Mouse (Mus musculus): ENCODE data around the gene Inha. TPM values are rescaled to one million over a fixed set of nuclear protein-coding genes. Genes with fewer than 3 reads are reported as not detected.

Gene Inha
- total RNA-seq (2021) = 10 to 100 TPM; 71.4 to 80.6 TPM
- long read RNA-seq, experiment 1, transcript Inha-201 (2 exons, 1,475 nt) = major isoform, 85 of 118 reads
- long read RNA-seq, experiment 1, partial matches to known transcripts = 0 of 118 reads
- long read RNA-seq, experiment 1, other reads (novel, unspliced or antisense) = 33 of 118 reads
- long read RNA-seq, experiment 2, transcript Inha-201 (2 exons, 1,475 nt) = major isoform, 119 of 167 reads
- long read RNA-seq, experiment 2, partial matches to known transcripts = 1 of 167 reads
- long read RNA-seq, experiment 2, other reads (novel, unspliced or antisense) = 47 of 167 reads

- DNase-seq (ENCODE audit: low spot score in 2 of 2) = no peak
Observed at GRCm38 (mm10) chr1:75507006-75507405, at the start of gene Inha. Inha (plus strand) TSS chr1:75507077.

GRCm38 (mm10) chr1:75457710-75458024, 49.2 kb upstream of the Inha start:
- no peak for DNase-seq (ENCODE audit: low spot score in 2 of 2)

- no peak for DNase-seq (ENCODE audit: low spot score in 2 of 2)
Observed at GRCm38 (mm10) chr1:75458025-75458788, 48.7 kb upstream of the Inha start.

- no peak for DNase-seq (ENCODE audit: low spot score in 2 of 2)
Observed at GRCm38 (mm10) chr1:75458789-75459684, 47.8 kb upstream of the Inha start.

- no peak for DNase-seq (ENCODE audit: low spot score in 2 of 2)
Observed at GRCm38 (mm10) chr1:75460297-75460696, 46.6 kb upstream of the Inha start.

GRCm38 (mm10) chr1:75462636-75463035, 44.2 kb upstream of the Inha start:
- no peak for DNase-seq (ENCODE audit: low spot score in 2 of 2)

GRCm38 (mm10) chr1:75463652-75464204, 43.1 kb upstream of the Inha start:
- no peak for DNase-seq (ENCODE audit: low spot score in 2 of 2)

GRCm38 (mm10) chr1:75467215-75467927, 39.5 kb upstream of the Inha start:
- peak; percentile 62 to 64 for DNase-seq (ENCODE audit: low spot score in 2 of 2)

- no peak for DNase-seq (ENCODE audit: low spot score in 2 of 2)
Observed at GRCm38 (mm10) chr1:75469287-75469825, 37.5 kb upstream of the Inha start.

GRCm38 (mm10) chr1:75476441-75476840, 30.4 kb upstream of the Inha start:
- no peak for DNase-seq (ENCODE audit: low spot score in 2 of 2)

- DNase-seq (ENCODE audit: low spot score in 2 of 2) = peak; percentile 69 to 80
Observed at GRCm38 (mm10) chr1:75477264-75477965, 29.5 kb upstream of the Inha start.

GRCm38 (mm10) chr1:75477966-75478290, 28.9 kb upstream of the Inha start:
- DNase-seq (ENCODE audit: low spot score in 2 of 2) = no peak

- DNase-seq (ENCODE audit: low spot score in 2 of 2) = no peak
Observed at GRCm38 (mm10) chr1:75478497-75478896, 28.4 kb upstream of the Inha start.

- peak; percentile 93 to 96 for DNase-seq (ENCODE audit: low spot score in 2 of 2)
Observed at GRCm38 (mm10) chr1:75478916-75479634, 27.8 kb upstream of the Inha start, which contains the start of the genes Chpf and Tmem198. Chpf (minus strand) TSS chr1:75479307. Tmem198 (plus strand) TSS chr1:75479532.

GRCm38 (mm10) chr1:75479635-75479989, 27.3 kb upstream of the Inha start:
- DNase-seq (ENCODE audit: low spot score in 2 of 2) = no peak

GRCm38 (mm10) chr1:75480036-75480435, 26.8 kb upstream of the Inha start:
- no peak for DNase-seq (ENCODE audit: low spot score in 2 of 2)

GRCm38 (mm10) chr1:75480735-75481134, 26.1 kb upstream of the Inha start:
- DNase-seq (ENCODE audit: low spot score in 2 of 2) = no peak

GRCm38 (mm10) chr1:75486561-75486960, 20.3 kb upstream of the Inha start:
- no peak for DNase-seq (ENCODE audit: low spot score in 2 of 2)

GRCm38 (mm10) chr1:75487040-75487404, 19.9 kb upstream of the Inha start:
- DNase-seq (ENCODE audit: low spot score in 2 of 2) = no peak

All from adrenal gland, postnatal 4 days (tissue).